Mouse (Mus musculus) midbrain, postnatal 0 days (tissue): ENCODE data around the gene Mboat2. TPM values are rescaled to one million over a fixed set of nuclear protein-coding genes. Genes with fewer than 3 reads are reported as not detected.

Experiments
- ATAC-seq: fragments of 200-750 bp; cut with Nextera tagmentation; 2 replicates; pipeline ENCODE4 v1.8.0; 2017; ENCODE audit warnings: moderate number of reproducible peaks, mild to moderate bottlenecking, moderate TSS enrichment, moderate library complexity; ENCODE audit not compliant: low FRiP score
- DNase-seq: peaks from one replicate; pipeline ENCODE4 v3.0.0-alpha.2; 2015; ENCODE audit warnings: low spot score
- H3K27ac ChIP-seq: fragments of 300-500 bp; sonication (generic); 2 replicates; pipeline ENCODE4 v1.5.1; 2014; ENCODE audit warnings: low read depth, mild to moderate bottlenecking, low read length, mixed read lengths
- H3K27me3 ChIP-seq: fragments of 300-500 bp; sonication (generic); 2 replicates; pipeline ENCODE4 v1.6.1; 2014; ENCODE audit warnings: low read length, control low read depth, mixed read lengths; ENCODE audit not compliant: insufficient read depth
- H3K36me3 ChIP-seq: fragments of 300-500 bp; sonication (generic); 2 replicates; pipeline ENCODE4 v1.6.1; 2014; ENCODE audit warnings: low read length, control low read depth, mixed read lengths; ENCODE audit not compliant: insufficient read depth
- H3K4me1 ChIP-seq: fragments of 300-500 bp; sonication (generic); 2 replicates; pipeline ENCODE4 v1.6.1; 2014; ENCODE audit warnings: mild to moderate bottlenecking, control low read depth, antibody characterized with exemption, low read length, mixed read lengths; ENCODE audit not compliant: insufficient read depth
- H3K4me2 ChIP-seq: fragments of 300-500 bp; sonication (generic); 2 replicates; pipeline ENCODE4 v1.6.1; 2014; ENCODE audit warnings: low read depth, mild to moderate bottlenecking, low read length, mixed read lengths; ENCODE audit not compliant: poor library complexity, severe bottlenecking
- H3K4me3 ChIP-seq: fragments of 300-500 bp; sonication (generic); 2 replicates; pipeline ENCODE4 v1.5.1; 2014; ENCODE audit warnings: low read depth, mild to moderate bottlenecking, low read length, moderate library complexity
- H3K9ac ChIP-seq: fragments of 300-500 bp; sonication (generic); replicated peaks from 2 replicates; pipeline ENCODE4 v1.6.1; 2014; ENCODE audit warnings: mild to moderate bottlenecking, low read length, moderate library complexity, mixed read lengths; ENCODE audit not compliant: poor library complexity, severe bottlenecking
- H3K9me3 ChIP-seq: fragments of 300-500 bp; sonication (generic); 2 replicates; pipeline ENCODE4 v1.6.1; 2016; ENCODE audit warnings: low read length, control low read depth
- CTCF ChIP-seq: IDR thresholded peaks from 2 replicates; pipeline ENCODE4 v1.5.1; 2016; ENCODE audit warnings: antibody characterized with exemption, mild to moderate bottlenecking
- WGBS: fragments of 180-500 bp; shearing (Covaris S2); extraction: QIAGEN DNeasy Blood & Tissue Kit; methylation state at CpG from one replicate; pipeline ENCODE4 v1.1.7; 2014; 5-methylcytosine and 5-hydroxymethylcytosine counted together
- polyA plus RNA-seq: library from polyadenylated mRNA; unstranded; fragments of >200 nt; fragmentation: Nextera tagmentation; extraction: Ambion mirVana; gene quantifications from 2 replicates; pipeline ENCODE4 v1.2.1, GENCODE M21; 2015
- total RNA-seq: library from RNA; depleted of rRNA; stranded (reverse); fragments of >200 nt; gene quantifications from 2 replicates; pipeline ENCODE4 v1.2.3, GENCODE M21; 2014

Mboat2 gene
- total and polyA plus RNA-seq, 2 experiments from 2014 or later, result 62.0 to 69.2 TPM

GRCm38 (mm10) chr12:24845344-24845743, 14.7 kb downstream of the Mboat2 start:
- no peak for ATAC-seq
- Histone ChIP-seq H3K4me1 (peaks cover 13% of the 10 kb centered on the region; the same call in 1 of the 2 replicates), H3K36me3 (no peaks in the 10 kb centered on the region), H3K9me3 (no peaks in the 10 kb centered on the region), H3K4me2 (no peak overlapping the region), H3K4me3 (no peak overlapping the region), H3K9ac (no peak overlapping the region), H3K27me3 (no peaks in the 10 kb centered on the region), H3K27ac (no peak overlapping the region)
- no peak for DNase-seq
- no peak for TF ChIP-seq CTCF
- WGBS, result 73% methylated on average over 4 of the region's 4 CpGs

DNA sequence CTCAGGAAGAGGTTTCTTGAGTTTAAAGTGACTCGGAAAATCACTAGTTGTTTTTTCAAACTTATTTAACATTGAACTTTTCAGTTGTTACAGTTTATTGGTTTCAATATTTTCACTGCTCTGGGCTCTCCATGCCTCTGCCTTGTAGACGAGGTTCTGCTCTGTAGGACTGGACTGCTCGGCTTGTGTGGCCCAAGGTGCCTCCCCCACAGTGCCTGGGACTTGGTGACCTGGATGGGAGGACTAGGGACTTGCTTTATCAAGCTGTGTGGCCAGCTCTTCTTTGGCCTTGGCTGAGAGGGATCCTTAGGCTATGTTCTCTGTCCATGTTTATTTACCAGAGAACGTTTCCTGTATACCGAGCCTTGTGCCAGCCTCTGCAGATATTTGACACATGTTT, 17.4 kb downstream of the Mboat2 start:
- DNase-seq, result no peak
- H3K9me3 ChIP-seq, result no peaks in the 10 kb centered on the region
- no peak for TF ChIP-seq CTCF
- H3K27me3 ChIP-seq, result no peaks in the 10 kb centered on the region
- WGBS, result 79% methylated on average over 5 of the region's 5 CpGs
- no peaks in the 10 kb centered on the region for H3K36me3 ChIP-seq
- H3K4me2 ChIP-seq, result no peak overlapping the region
- H3K4me1 ChIP-seq, result 0 out of 2 replicates have a peak, but pooled peaks cover 3% of the 10 kb centered on the region
- H3K27ac ChIP-seq, result no peak overlapping the region
- ATAC-seq, result no peak
- no peak overlapping the region for H3K9ac ChIP-seq
- H3K4me3 ChIP-seq, result no peak overlapping the region

- no peak overlapping the region for H3K27ac ChIP-seq
- ATAC-seq, result no peak
- no peak for TF ChIP-seq CTCF
Observed at GRCm38 (mm10) chr12:24857354-24857753, 26.7 kb downstream of the Mboat2 start.

DNA sequence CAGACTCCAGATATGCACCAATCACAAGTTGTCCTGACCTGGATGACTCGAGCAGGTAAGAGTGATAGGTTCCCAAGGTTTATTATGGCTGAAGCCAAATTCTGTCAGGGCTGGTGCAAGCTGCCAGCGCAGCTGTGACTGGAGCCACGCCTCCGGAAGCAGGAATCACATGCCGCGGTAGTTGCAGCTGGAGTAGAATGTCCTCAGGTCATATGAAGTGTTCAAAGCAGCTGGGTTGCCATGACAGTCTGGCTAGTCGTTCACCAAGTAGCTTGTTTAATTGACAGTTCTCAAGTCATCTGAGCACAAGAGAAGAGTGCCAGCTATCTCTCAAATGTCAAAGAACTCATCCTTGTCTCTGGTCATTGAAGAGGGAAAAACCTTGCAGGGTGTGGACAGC, 28.7 kb downstream of the Mboat2 start:
- Histone ChIP-seq H3K4me2 (no peak overlapping the region), H3K36me3 (no peaks in the 10 kb centered on the region), H3K4me3 (no peak overlapping the region), H3K9ac (no peak overlapping the region), H3K27me3 (no peaks in the 10 kb centered on the region), H3K9me3 (no peaks in the 10 kb centered on the region), H3K27ac (no peak overlapping the region), H3K4me1 (no peaks in the 10 kb centered on the region)
- WGBS, result 63% methylated on average over 7 of the region's 7 CpGs
- ATAC-seq (no peak), DNase-seq (no peak)
- no peak for TF ChIP-seq CTCF

More at GRCm38 (mm10) chr12:24857354-24857753, 26.7 kb downstream of the Mboat2 start:
- Histone ChIP-seq H3K27me3 (no peaks in the 10 kb centered on the region), H3K4me2 (no peak overlapping the region), H3K4me3 (no peak overlapping the region), H3K9ac (no peak overlapping the region), H3K9me3 (no peaks in the 10 kb centered on the region), H3K36me3 (no peaks in the 10 kb centered on the region), H3K4me1 (no peaks in the 10 kb centered on the region; the same call in 1 of the 2 replicates)
- WGBS, result 81% methylated on average over 5 of the region's 5 CpGs
- no peak for DNase-seq

- no peaks in the 10 kb centered on the region for H3K4me1 ChIP-seq
- ATAC-seq (no peak), DNase-seq (no peak)
- no peak overlapping the region for H3K27ac ChIP-seq
- no peak overlapping the region for H3K4me2 ChIP-seq
- no peaks in the 10 kb centered on the region for H3K9me3 ChIP-seq
- no peak overlapping the region for H3K9ac ChIP-seq
- H3K4me3 ChIP-seq, result no peak overlapping the region
- 82% methylated on average over 9 of the region's 9 CpGs for WGBS
- TF ChIP-seq CTCF, result no peak
- no peaks in the 10 kb centered on the region for H3K27me3 ChIP-seq
- no peaks in the 10 kb centered on the region for H3K36me3 ChIP-seq
Observed at GRCm38 (mm10) chr12:24860436-24860835, 29.8 kb downstream of the Mboat2 start.

DNA sequence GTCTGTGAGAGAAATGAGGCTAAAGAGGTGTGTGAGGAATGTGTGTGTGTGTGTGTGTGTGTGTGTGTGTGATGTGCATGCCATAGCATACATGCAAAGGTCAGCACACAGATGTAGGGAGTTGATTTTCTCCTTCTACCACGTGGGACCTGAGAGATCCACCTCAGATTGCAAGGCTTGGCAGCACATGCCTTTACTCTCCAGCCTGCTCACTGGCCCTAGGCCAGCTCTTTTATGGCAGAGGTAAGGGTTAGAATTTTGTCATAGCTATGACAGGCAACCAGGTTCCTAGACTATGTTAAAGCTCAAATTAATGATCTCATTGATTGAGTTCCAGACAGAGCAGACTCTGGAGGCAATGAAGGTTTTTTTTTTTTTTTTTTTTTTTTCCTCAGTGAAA, 33.1 kb downstream of the Mboat2 start:
- no peak overlapping the region for H3K9ac ChIP-seq
- no peak for TF ChIP-seq CTCF
- H3K27me3 ChIP-seq, result no peaks in the 10 kb centered on the region
- WGBS, result 52% methylated on average over 1 of the region's 1 CpGs
- H3K4me3 ChIP-seq, result no peak overlapping the region
- no peak overlapping the region for H3K4me2 ChIP-seq
- H3K27ac ChIP-seq, result no peak overlapping the region
- no peaks in the 10 kb centered on the region for H3K4me1 ChIP-seq
- no peaks in the 10 kb centered on the region for H3K36me3 ChIP-seq
- ATAC-seq, result no peak
- DNase-seq, result no peak
- no peaks in the 10 kb centered on the region for H3K9me3 ChIP-seq
